Mouse (Mus musculus) MEL (cell line): ENCODE data around the gene Elob. TPM values are rescaled to one million over a fixed set of nuclear protein-coding genes. Genes with fewer than 3 reads are reported as not detected.

Experiments used
- DNase-seq: peaks from one replicate; pipeline ENCODE4 v3.0.0; 2011; ENCODE audit warnings: low read depth, low spot score
- H3K27ac ChIP-seq: 2 replicates; pipeline ENCODE4 v1.5.1; 2012; ENCODE audit warnings: low read depth, mild to moderate bottlenecking, control low read depth, low read length, moderate library complexity; ENCODE audit not compliant: control insufficient read depth
- H3K27me3 ChIP-seq, 2 experiments: fragments of 150-350 bp in 1 of 2; sonication (generic) in 1 of 2; 2 replicates each; pipeline ENCODE4 v1.6.1; 2012; ENCODE audit warnings: low read length in 2 of 2, mild to moderate bottlenecking in 2 of 2, improper control_type of control experiment in 1 of 2, moderate library complexity in 1 of 2; ENCODE audit not compliant: insufficient read depth in 2 of 2, control insufficient read depth in 1 of 2
- H3K36me3 ChIP-seq, 2 experiments: 2 replicates each; pipeline ENCODE4 v1.6.1; 2012 to 2014; ENCODE audit warnings: low read length in 2 of 2, improper control_type of control experiment in 1 of 2, inconsistent platforms in 1 of 2, mild to moderate bottlenecking in 1 of 2; ENCODE audit not compliant: insufficient read depth in 2 of 2, control insufficient read depth in 1 of 2
- H3K4me1 ChIP-seq, 2 experiments: fragments of 150-350 bp in 1 of 2; sonication (generic) in 1 of 2; 2 replicates each; pipeline ENCODE4 v1.6.1; 2012; ENCODE audit warnings: low read length in 2 of 2, improper control_type of control experiment in 1 of 2, mild to moderate bottlenecking in 1 of 2; ENCODE audit not compliant: insufficient read depth in 2 of 2, control insufficient read depth in 1 of 2
- H3K4me3 ChIP-seq, 2 experiments: fragments of 150-350 bp in 1 of 2; sonication (generic) in 1 of 2; 2 replicates each; pipeline ENCODE4 v1.5.1; 2012; ENCODE audit warnings: low read depth in 2 of 2, low read length in 2 of 2, mild to moderate bottlenecking in 2 of 2, moderate library complexity in 2 of 2, control low read depth in 1 of 2, improper control_type of control experiment in 1 of 2; ENCODE audit not compliant: control insufficient read depth in 1 of 2, insufficient read depth in 1 of 2
- H3K79me2 ChIP-seq: 2 replicates; pipeline ENCODE4 v1.6.1; 2012; ENCODE audit warnings: mild to moderate bottlenecking, low read length, moderate library complexity; ENCODE audit not compliant: control insufficient read depth, poor library complexity, insufficient read depth
- H3K9ac ChIP-seq: 2 replicates; pipeline ENCODE4 v1.6.1; 2012; ENCODE audit warnings: low read depth, mild to moderate bottlenecking, control low read depth, low read length, moderate library complexity; ENCODE audit not compliant: control insufficient read depth, poor library complexity, severe bottlenecking
- H3K9me3 ChIP-seq: fragments of 150-350 bp; sonication (generic); replicated peaks from 2 replicates; pipeline ENCODE4 v1.6.1; 2012; ENCODE audit warnings: mild to moderate bottlenecking, low read length, improper control_type of control experiment, moderate library complexity; ENCODE audit not compliant: insufficient read depth
- BHLHE40 ChIP-seq: IDR thresholded peaks from 2 replicates; pipeline ENCODE4 v1.6.1; 2012; ENCODE audit warnings: low read depth, mild to moderate bottlenecking, inconsistent platforms, low read length, improper control_type of control experiment, borderline replicate concordance
- CHD1 ChIP-seq: IDR thresholded peaks from 2 replicates; pipeline ENCODE4 v1.6.1; 2012; ENCODE audit warnings: low read depth, mild to moderate bottlenecking, inconsistent platforms, low read length, improper control_type of control experiment
- CTCF ChIP-seq, 3 experiments: IDR thresholded peaks in 2 of 3; conservative IDR thresholded peaks in 1 of 3; 2 replicates each; pipeline ENCODE4 v1.5.1; 2011 to 2012; ENCODE audit warnings: low read length in 3 of 3, low read depth in 2 of 3, mild to moderate bottlenecking in 2 of 3, improper control_type of control experiment in 1 of 3, inconsistent platforms in 1 of 3, mixed read lengths in 1 of 3, moderate library complexity in 1 of 3; ENCODE audit not compliant: control insufficient read depth in 1 of 3, insufficient read depth in 1 of 3, poor library complexity in 1 of 3, severe bottlenecking in 1 of 3
- E2F4 ChIP-seq: IDR thresholded peaks from 2 replicates; pipeline ENCODE4 v1.6.1; 2011; ENCODE audit warnings: low read depth, low read length, improper control_type of control experiment, borderline replicate concordance
- ELF1 ChIP-seq: IDR thresholded peaks from 2 replicates; pipeline ENCODE4 v1.6.1; 2014; ENCODE audit warnings: low read depth, mild to moderate bottlenecking, inconsistent platforms, low read length, improper control_type of control experiment, moderate library complexity
- EP300 ChIP-seq, 2 experiments: IDR thresholded peaks; 2 replicates each; pipeline ENCODE4 v1.6.1; 2011; ENCODE audit warnings: improper control_type of control experiment in 2 of 2, low read length in 2 of 2, low read depth in 1 of 2, mild to moderate bottlenecking in 1 of 2
- ETS1 ChIP-seq: IDR thresholded peaks from 2 replicates; pipeline ENCODE4 v1.6.1; 2012; ENCODE audit warnings: low read depth, mild to moderate bottlenecking, inconsistent platforms, low read length, improper control_type of control experiment, moderate library complexity
- GATA1 ChIP-seq: IDR thresholded peaks from 2 replicates; pipeline ENCODE4 v1.6.1; 2011; ENCODE audit warnings: low read depth, low read length, improper control_type of control experiment
- HCFC1 ChIP-seq: IDR thresholded peaks from 2 replicates; pipeline ENCODE4 v1.6.1; 2012; ENCODE audit warnings: low read depth, mild to moderate bottlenecking, inconsistent platforms, low read length, improper control_type of control experiment, moderate library complexity
- JUND ChIP-seq: IDR thresholded peaks from 2 replicates; pipeline ENCODE4 v1.6.1; 2011; ENCODE audit warnings: low read depth, mild to moderate bottlenecking, improper control_type of control experiment, low read length
- KAT2A ChIP-seq: conservative IDR thresholded peaks from 2 replicates; pipeline ENCODE4 v1.6.1; 2012; ENCODE audit warnings: low read depth, low read length, improper control_type of control experiment, inconsistent platforms
- MAFK ChIP-seq: IDR thresholded peaks from 2 replicates; pipeline ENCODE4 v1.6.1; 2011; ENCODE audit warnings: low read depth, mild to moderate bottlenecking, low read length, improper control_type of control experiment, borderline replicate concordance
- MAZ ChIP-seq: IDR thresholded peaks from 2 replicates; pipeline ENCODE4 v1.6.1; 2012; ENCODE audit warnings: low read depth, mild to moderate bottlenecking, inconsistent platforms, low read length, improper control_type of control experiment
- MEF2A ChIP-seq: IDR thresholded peaks from 2 replicates; pipeline ENCODE4 v1.6.1; 2014; ENCODE audit warnings: low read depth, mild to moderate bottlenecking, inconsistent platforms, low read length, improper control_type of control experiment; ENCODE audit not compliant: poor library complexity, insufficient replicate concordance, severe bottlenecking; ENCODE audit errors: extremely low read depth
- MYC ChIP-seq: IDR thresholded peaks from 2 replicates; pipeline ENCODE4 v1.6.1; 2011; ENCODE audit warnings: low read depth, mild to moderate bottlenecking, low read length, improper control_type of control experiment, moderate library complexity
- NELFE ChIP-seq: IDR thresholded peaks from 2 replicates; pipeline ENCODE4 v1.6.1; 2011; ENCODE audit warnings: low read depth, low read length, improper control_type of control experiment
- RAD21 ChIP-seq: IDR thresholded peaks from 2 replicates; pipeline ENCODE4 v1.6.1; 2011; ENCODE audit warnings: mild to moderate bottlenecking, low read depth, low read length, improper control_type of control experiment
- RCOR1 ChIP-seq: IDR thresholded peaks from 2 replicates; pipeline ENCODE4 v1.6.1; 2012; ENCODE audit warnings: low read depth, mild to moderate bottlenecking, inconsistent platforms, low read length, improper control_type of control experiment
- SIN3A ChIP-seq: IDR thresholded peaks from 2 replicates; pipeline ENCODE4 v1.6.1; 2012; ENCODE audit warnings: low read length, improper control_type of control experiment, inconsistent platforms
- SMC3 ChIP-seq: IDR thresholded peaks from 2 replicates; pipeline ENCODE4 v1.6.1; 2011; ENCODE audit warnings: low read depth, low read length, improper control_type of control experiment
- TAL1 ChIP-seq: IDR thresholded peaks from 2 replicates; pipeline ENCODE4 v1.6.1; 2012; ENCODE audit warnings: mild to moderate bottlenecking, inconsistent platforms, low read length, moderate library complexity, mixed read lengths
- TBP ChIP-seq: IDR thresholded peaks from 2 replicates; pipeline ENCODE4 v1.8.0; 2011; ENCODE audit warnings: low read depth, low read length, improper control_type of control experiment
- UBTF ChIP-seq: IDR thresholded peaks from 2 replicates; pipeline ENCODE4 v1.6.1; 2012; ENCODE audit warnings: low read depth, mild to moderate bottlenecking, inconsistent platforms, low read length, improper control_type of control experiment, moderate library complexity, borderline replicate concordance; ENCODE audit not compliant: insufficient read depth
- USF2 ChIP-seq, 2 experiments: IDR thresholded peaks; 2 replicates each; pipeline ENCODE4 v1.6.1; 2011 to 2012; ENCODE audit warnings: improper control_type of control experiment in 2 of 2, low read length in 2 of 2, borderline replicate concordance in 1 of 2, inconsistent platforms in 1 of 2, low read depth in 1 of 2, mild to moderate bottlenecking in 1 of 2; ENCODE audit not compliant: insufficient read depth in 1 of 2
- ZC3H11A ChIP-seq: IDR thresholded peaks from 2 replicates; pipeline ENCODE4 v1.6.1; 2012; ENCODE audit warnings: low read depth, mild to moderate bottlenecking, inconsistent platforms, low read length, improper control_type of control experiment
- ZKSCAN1 ChIP-seq: IDR thresholded peaks from 2 replicates; pipeline ENCODE4 v1.6.1; 2012; ENCODE audit warnings: low read depth, mild to moderate bottlenecking, inconsistent platforms, low read length, improper control_type of control experiment, moderate library complexity
- ZNF384 ChIP-seq: IDR thresholded peaks from 2 replicates; pipeline ENCODE4 v1.6.1; 2012; ENCODE audit warnings: low read depth, mild to moderate bottlenecking, inconsistent platforms, low read length, improper control_type of control experiment
- polyA plus RNA-seq, 2 experiments: library from polyadenylated mRNA; stranded (reverse) in 1 of 2; unstranded in 1 of 2; fragments of >175 nt in 1 of 2; fragments of >200 nt in 1 of 2; gene quantifications; 2 replicates each; pipeline versions ENCODE4 v1.2.1 to v1.2.4; 2012; ENCODE audit warnings: low replicate concordance in 2 of 2, low read depth in 1 of 2; ENCODE audit not compliant: insufficient read length in 2 of 2, insufficient read depth in 1 of 2, missing spikeins in 1 of 2
- total RNA-seq: library from RNA; depleted of rRNA; stranded (reverse); fragments of 300-350 nt; gene quantifications from 2 replicates; pipeline ENCODE4 v1.2.3, GENCODE M21; 2012

The Elob gene
- total and polyA plus RNA-seq, 3 experiments, result 453 to 609 TPM; not detected in 1

DNA sequence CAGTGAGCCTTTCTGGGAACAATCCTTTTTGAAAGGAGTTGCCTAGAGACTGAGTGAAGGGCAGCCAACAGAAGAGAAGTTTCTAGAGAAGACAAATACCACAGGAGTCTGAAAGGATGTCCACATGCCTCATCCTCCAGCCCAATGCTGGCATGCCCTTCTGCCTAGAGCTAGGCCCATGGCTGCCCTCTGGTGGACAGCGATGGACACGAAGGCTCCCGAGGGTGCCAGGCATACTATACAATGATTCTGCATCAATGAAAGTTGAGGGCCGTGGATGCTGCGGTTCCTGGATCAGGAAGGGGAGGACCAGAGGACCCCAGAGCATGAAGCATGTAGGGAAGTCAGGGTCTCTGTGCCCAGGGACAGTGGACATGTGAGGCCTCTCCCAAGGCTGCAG is 24.4 kb upstream of the Elob start:
- no peaks in the 10 kb centered on the region for H3K27me3 ChIP-seq
- peaks cover 0 to 2% of the 10 kb centered on the region in 2 experiments; a peak in 2 of 4 replicates for H3K36me3 ChIP-seq
- no peaks in the 10 kb centered on the region for H3K9me3 ChIP-seq
- TF ChIP-seq JUND, result no peak
- peak; percentile 59 to 72 (median 65) for TF ChIP-seq CTCF (IDR thresholded peaks at IDR 0.05 in 2 of 3, conservative IDR thresholded peaks at IDR 0.05 in 1 of 3; ENCODE audit: control insufficient read depth in 1 of 3, insufficient read depth in 1 of 3, low read depth in 2 of 3, low read length in 3 of 3, poor library complexity in 1 of 3, severe bottlenecking in 1 of 3)
- no peak for TF ChIP-seq TBP
- no peak for TF ChIP-seq E2F4
- TF ChIP-seq RAD21, result peak; percentile 18
- TF ChIP-seq SMC3, result peak; percentile 51
- peak; percentile 17; the same call in 1 of the 2 replicates for TF ChIP-seq ZC3H11A
- no peak overlapping the region for H3K4me3 ChIP-seq
- H3K79me2 ChIP-seq, result no peaks in the 10 kb centered on the region
- peak; percentile 57 for DNase-seq
- H3K9ac ChIP-seq, result no peak overlapping the region
- H3K27ac ChIP-seq, result no peak overlapping the region
- peaks cover 2 to 4% of the 10 kb centered on the region in 2 experiments for H3K4me1 ChIP-seq

DNA sequence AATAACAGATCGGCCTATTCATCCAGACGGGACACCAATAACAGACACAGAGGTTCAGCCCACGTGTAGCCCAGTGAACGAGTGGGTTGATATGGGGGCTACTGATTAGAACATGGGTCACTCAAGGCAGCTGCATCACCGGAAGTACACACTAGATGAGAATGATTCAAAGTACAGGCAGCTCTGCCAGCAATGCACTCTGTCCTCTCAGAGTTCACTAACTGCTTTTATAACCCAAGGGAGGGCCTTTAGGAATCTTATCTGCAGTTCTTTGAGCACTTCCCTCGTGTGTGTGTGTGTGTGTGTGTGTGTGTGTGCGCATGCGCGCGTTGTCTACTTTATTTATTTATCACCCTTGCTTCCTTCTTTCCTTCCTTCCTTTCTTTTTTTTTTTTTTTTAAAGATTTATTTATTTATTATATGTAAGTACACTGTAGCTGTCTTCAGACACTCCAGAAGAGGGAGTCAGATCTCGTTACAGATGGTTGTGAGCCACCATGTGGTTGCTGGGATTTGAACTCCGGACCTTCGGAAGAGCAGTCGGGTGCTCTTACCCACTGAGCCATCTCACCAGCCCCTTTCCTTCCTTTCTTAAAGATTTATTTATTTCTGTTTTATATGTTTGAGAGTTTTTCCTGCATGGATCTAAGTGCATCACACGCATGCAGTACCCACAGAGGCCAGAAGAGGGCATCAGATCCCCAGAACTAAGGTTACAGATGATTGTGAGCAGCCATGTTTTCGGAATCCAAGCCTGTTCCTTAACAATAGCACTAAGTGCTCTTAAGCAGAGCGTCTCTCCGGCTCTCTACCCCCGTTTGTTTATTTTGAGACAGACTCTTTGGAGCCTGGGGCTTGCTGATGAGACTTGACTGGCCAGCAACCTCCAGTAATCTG is 22.2 kb upstream of the Elob start:
- DNase-seq, result peak; percentile 86
- Histone ChIP-seq H3K36me3 (peaks cover 0 to 2% of the 10 kb centered on the region in 2 experiments; a peak in 2 of 4 replicates), H3K4me1 (peaks cover 2 to 4% of the 10 kb centered on the region in 2 experiments), H3K9ac (peak overlapping the region; percentile 48), H3K9me3 (no peaks in the 10 kb centered on the region), H3K27ac (peak overlapping the region; percentile 64), H3K79me2 (no peaks in the 10 kb centered on the region), H3K27me3 (no peaks in the 10 kb centered on the region), H3K4me3 (peak overlapping the region; percentile 31 to 33; a peak in 3 of 4 replicates)
- TF ChIP-seq GATA1 (peak; percentile 73; the same call in 1 of the 2 replicates), ETS1 (peak; percentile 52), RAD21 (peak; percentile 39), MEF2A (no peak), ELF1 (peak; percentile 51; the same call in 1 of the 2 replicates), HCFC1 (peak; percentile 60), ZNF384 (0 out of 2 replicates have a peak, but pooled peaks have one; percentile 16), EP300 (IDR thresholded peaks at IDR 0.05; ENCODE audit: low read depth in 1 of 2, low read length in 2 of 2) (peak in 1 of 2 experiments; percentile 45; a peak in 2 of 4 replicates), UBTF (no peak), MYC (peak; percentile 81; the same call in 1 of the 2 replicates), USF2 (IDR thresholded peaks at IDR 0.05; ENCODE audit: borderline replicate concordance in 1 of 2, insufficient read depth in 1 of 2, low read depth in 1 of 2, low read length in 2 of 2) (no peak), TBP (peak; percentile 87), TAL1 (no peak), CHD1 (no peak), KAT2A (no peak; the same call in 1 of the 2 replicates), BHLHE40 (peak; percentile 26; the same call in 1 of the 2 replicates), NELFE (peak; percentile 62), RCOR1 (no peak), JUND (no peak), MAZ (no peak), MAFK (no peak), SIN3A (peak; percentile 26; the same call in 1 of the 2 replicates), SMC3 (peak; percentile 56), ZKSCAN1 (no peak)
